Mouse (Mus musculus) midbrain, embryonic 12.5 days (tissue): ENCODE results near the gene Hipk2. TPM values are rescaled to one million over a fixed set of nuclear protein-coding genes. Genes with fewer than 3 reads are reported as not detected.

Experiments
- ATAC-seq: fragments of 200-750 bp; cut with Nextera tagmentation; 2 replicates; pipeline ENCODE4 v1.8.0; 2017; ENCODE audit warnings: low read depth, moderate TSS enrichment, moderate library complexity; ENCODE audit not compliant: low FRiP score
- H3K27ac ChIP-seq: fragments of 300-500 bp; sonication (generic); replicated peaks from 2 replicates; pipeline ENCODE4 v1.5.1; 2016; ENCODE audit warnings: mild to moderate bottlenecking
- H3K27me3 ChIP-seq: fragments of 300-500 bp; sonication (generic); 2 replicates; pipeline ENCODE4 v1.6.1; 2016; ENCODE audit warnings: mild to moderate bottlenecking
- H3K36me3 ChIP-seq: fragments of 300-500 bp; sonication (generic); 2 replicates; pipeline ENCODE4 v1.6.1; 2016
- H3K4me1 ChIP-seq: fragments of 300-500 bp; sonication (generic); 2 replicates; pipeline ENCODE4 v1.6.1; 2016
- H3K4me2 ChIP-seq: fragments of 300-500 bp; sonication (generic); replicated peaks from 2 replicates; pipeline ENCODE4 v1.6.1; 2016; ENCODE audit warnings: mild to moderate bottlenecking, moderate library complexity
- H3K4me3 ChIP-seq: fragments of 300-500 bp; sonication (generic); 2 replicates; pipeline ENCODE4 v1.5.1; 2016; ENCODE audit warnings: mild to moderate bottlenecking
- H3K9ac ChIP-seq: fragments of 300-500 bp; sonication (generic); replicated peaks from 2 replicates; pipeline ENCODE4 v1.6.1; 2016; ENCODE audit warnings: mild to moderate bottlenecking, moderate library complexity
- H3K9me3 ChIP-seq: fragments of 300-500 bp; sonication (generic); 2 replicates; pipeline ENCODE4 v1.6.1; 2016; ENCODE audit warnings: mild to moderate bottlenecking
- WGBS: fragments of 180-500 bp; shearing (Covaris S2); methylation state at CpG from one replicate; pipeline ENCODE4 v1.1.7; 2016; 5-methylcytosine and 5-hydroxymethylcytosine counted together
- polyA plus RNA-seq: library from polyadenylated mRNA; unstranded; fragments of >200 nt; fragmentation: Nextera tagmentation; extraction: Ambion mirVana; gene quantifications from 2 replicates; pipeline ENCODE4 v1.2.1, GENCODE M21; 2016

The Hipk2 gene
- polyA plus RNA-seq, 1 experiment from 2014 or later = 36.7 TPM

DNA sequence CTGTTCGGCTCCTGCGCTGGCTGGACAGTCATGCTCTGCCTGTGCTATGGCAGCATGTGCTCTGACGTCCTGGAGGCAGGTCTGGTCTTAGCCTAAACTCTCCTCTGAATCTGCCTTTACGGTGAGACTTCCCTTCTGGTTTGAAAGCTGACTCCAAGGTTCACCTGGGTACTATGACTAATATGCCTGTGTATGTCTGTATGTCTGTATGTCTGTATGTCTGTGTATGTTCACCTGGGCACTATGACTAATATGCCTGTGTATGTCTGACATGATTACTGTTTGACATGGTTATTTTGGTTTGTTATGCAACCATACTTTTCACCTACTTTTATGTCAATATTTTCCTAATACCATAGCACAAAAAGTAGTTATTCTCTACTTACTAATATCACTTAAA lies 52.8 kb downstream of the Hipk2 start:
- ATAC-seq = no peak
- Histone ChIP-seq H3K36me3 (peaks cover 12% of the 10 kb centered on the region), H3K4me3 (no peak overlapping the region), H3K4me2 (no peak overlapping the region), H3K9me3 (no peaks in the 10 kb centered on the region), H3K9ac (no peak overlapping the region), H3K4me1 (0 out of 2 replicates have a peak, but pooled peaks cover 3% of the 10 kb centered on the region), H3K27me3 (no peaks in the 10 kb centered on the region), H3K27ac (no peak overlapping the region)
- WGBS = 97% methylated on average over 4 of the region's 4 CpGs

DNA sequence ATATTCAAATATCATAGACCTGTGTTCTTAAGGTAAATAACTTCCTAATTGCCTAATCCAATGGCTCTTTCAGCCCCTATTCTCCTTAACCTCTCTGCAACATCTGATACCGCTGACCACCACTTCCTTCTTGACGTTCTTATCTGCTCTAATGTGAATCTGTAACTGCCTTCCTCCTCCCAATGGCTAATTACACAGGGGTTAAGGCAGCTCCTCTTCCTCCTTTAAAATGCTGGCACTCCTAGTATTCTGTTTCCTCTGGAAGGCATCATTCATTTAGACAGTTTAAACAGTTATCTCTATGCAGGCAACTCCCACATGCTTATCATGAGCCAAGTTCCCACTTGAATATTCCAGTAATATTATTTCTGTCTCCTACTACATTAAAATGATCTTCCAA lies 54.3 kb downstream of the Hipk2 start:
- H3K4me3 ChIP-seq = no peak overlapping the region

DNA sequence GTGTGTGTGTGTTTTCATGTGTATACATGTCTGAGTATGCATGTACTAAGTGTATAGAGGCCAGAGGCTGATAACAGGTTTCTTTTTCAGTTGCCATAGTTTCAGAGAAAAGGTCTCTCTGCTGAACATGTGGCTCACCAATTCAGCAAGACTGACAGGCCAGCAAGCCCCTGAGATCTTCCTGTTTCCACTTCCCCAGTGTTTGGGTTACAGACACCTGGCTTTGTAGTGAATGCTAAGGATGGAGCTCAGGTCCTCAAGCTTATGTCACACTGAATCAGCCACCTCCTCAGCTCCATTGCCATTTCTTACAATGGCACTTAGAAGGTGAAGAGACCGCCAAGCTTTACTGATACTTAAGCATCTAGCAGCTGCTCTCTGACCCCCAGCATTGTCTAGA lies 55.1 kb downstream of the Hipk2 start:
- Histone ChIP-seq H3K4me2 (no peak overlapping the region), H3K36me3 (peaks cover 19% of the 10 kb centered on the region), H3K4me3 (no peak overlapping the region), H3K27me3 (no peaks in the 10 kb centered on the region), H3K9me3 (no peaks in the 10 kb centered on the region), H3K9ac (no peak overlapping the region), H3K27ac (no peak overlapping the region), H3K4me1 (no peaks in the 10 kb centered on the region)
- no peak for ATAC-seq
- WGBS = 71% methylated on average over 1 of the region's 1 CpGs

More for the DNA sequence above, 54.3 kb downstream of the Hipk2 start:
- Histone ChIP-seq H3K9me3 (no peaks in the 10 kb centered on the region), H3K36me3 (peaks cover 19% of the 10 kb centered on the region), H3K9ac (no peak overlapping the region), H3K4me1 (no peaks in the 10 kb centered on the region), H3K27me3 (no peaks in the 10 kb centered on the region), H3K4me2 (no peak overlapping the region), H3K27ac (no peak overlapping the region)
- ATAC-seq = no peak
- WGBS = 78% methylated on average over 2 of the region's 2 CpGs

DNA sequence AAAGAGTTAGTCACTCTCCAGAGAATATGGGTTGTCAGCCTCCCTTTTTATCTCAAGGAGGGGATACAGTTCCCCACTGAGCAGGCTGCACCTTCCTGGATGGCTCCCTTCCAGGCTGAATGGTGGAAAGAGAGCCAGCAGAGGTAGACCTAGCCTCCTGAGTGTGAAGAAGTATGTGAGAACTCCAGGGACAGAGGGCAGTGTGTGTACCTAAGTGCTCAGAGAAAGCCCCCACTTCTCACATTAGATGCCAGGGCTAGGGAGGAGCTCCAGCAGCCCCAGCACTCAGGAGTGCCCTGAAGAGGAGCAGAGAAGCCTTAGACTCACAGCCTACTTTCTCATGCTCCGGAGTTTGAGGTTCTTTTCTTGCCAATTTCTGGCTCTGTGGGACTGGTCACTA lies 59.7 kb downstream of the Hipk2 start:
- WGBS = 95% methylated on average over 1 of the region's 1 CpGs
- no peak for ATAC-seq
- H3K4me1 ChIP-seq = no peaks in the 10 kb centered on the region
- no peak overlapping the region for H3K9ac ChIP-seq
- no peak overlapping the region for H3K4me2 ChIP-seq
- H3K9me3 ChIP-seq = no peaks in the 10 kb centered on the region
- H3K4me3 ChIP-seq = no peak overlapping the region
- peaks cover 32% of the 10 kb centered on the region for H3K36me3 ChIP-seq
- no peaks in the 10 kb centered on the region for H3K27me3 ChIP-seq
- no peak overlapping the region for H3K27ac ChIP-seq

DNA sequence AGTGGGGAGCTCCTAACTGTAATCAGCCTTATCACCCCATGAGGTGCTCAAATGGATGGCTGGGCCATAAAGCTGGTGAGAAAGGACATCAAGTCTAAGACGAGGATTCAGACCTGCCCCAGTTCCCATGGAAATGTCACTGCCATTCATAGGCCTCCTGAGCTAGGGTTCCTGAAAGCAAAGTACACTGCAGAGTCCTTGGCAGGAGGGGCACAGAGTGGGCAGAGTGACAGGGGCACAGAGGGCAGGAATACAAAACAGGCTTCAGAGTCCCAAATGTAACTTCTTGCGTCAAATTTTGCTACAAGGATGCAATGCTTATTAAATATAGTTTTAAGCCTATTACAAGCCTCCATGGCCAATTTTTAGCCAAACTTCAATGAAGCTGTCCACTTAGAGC lies 60.4 kb downstream of the Hipk2 start:
- Histone ChIP-seq H3K9me3 (no peaks in the 10 kb centered on the region), H3K36me3 (peaks cover 32% of the 10 kb centered on the region)

DNA sequence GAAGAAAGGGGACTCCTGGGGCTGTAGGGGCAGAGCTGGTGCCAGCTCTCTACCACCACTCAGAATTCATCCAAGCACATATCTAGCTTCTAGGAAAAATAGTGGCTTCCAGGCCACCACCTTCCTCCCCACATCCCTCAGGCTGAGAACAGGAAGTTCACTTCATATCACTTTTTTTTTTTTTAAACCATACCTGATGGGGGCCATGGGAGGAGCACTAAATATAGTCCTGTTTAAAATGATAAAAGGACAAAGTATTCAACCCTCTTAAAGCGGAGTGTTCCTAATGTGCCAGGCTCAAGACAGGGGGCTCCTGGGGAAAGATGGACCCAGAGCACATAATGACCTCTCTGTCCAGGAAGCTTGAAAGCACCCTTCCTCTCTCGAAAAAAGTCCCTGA lies 61.3 kb downstream of the Hipk2 start:
- Histone ChIP-seq H3K9me3 (no peaks in the 10 kb centered on the region), H3K4me2 (no peak overlapping the region), H3K27me3 (no peaks in the 10 kb centered on the region), H3K4me3 (no peak overlapping the region), H3K27ac (no peak overlapping the region), H3K4me1 (peaks cover 7% of the 10 kb centered on the region; the same call in 1 of the 2 replicates), H3K9ac (no peak overlapping the region), H3K36me3 (peaks cover 32% of the 10 kb centered on the region)
- WGBS = 92% methylated on average over 2 of the region's 2 CpGs
- no peak for ATAC-seq

More for the DNA sequence above, 60.4 kb downstream of the Hipk2 start:
- Histone ChIP-seq H3K4me1 (no peaks in the 10 kb centered on the region), H3K27ac (no peak overlapping the region), H3K4me3 (no peak overlapping the region), H3K9ac (no peak overlapping the region), H3K4me2 (no peak overlapping the region), H3K27me3 (no peaks in the 10 kb centered on the region)
- ATAC-seq = no peak
- 76% methylated on average over 2 of the region's 2 CpGs for WGBS

DNA sequence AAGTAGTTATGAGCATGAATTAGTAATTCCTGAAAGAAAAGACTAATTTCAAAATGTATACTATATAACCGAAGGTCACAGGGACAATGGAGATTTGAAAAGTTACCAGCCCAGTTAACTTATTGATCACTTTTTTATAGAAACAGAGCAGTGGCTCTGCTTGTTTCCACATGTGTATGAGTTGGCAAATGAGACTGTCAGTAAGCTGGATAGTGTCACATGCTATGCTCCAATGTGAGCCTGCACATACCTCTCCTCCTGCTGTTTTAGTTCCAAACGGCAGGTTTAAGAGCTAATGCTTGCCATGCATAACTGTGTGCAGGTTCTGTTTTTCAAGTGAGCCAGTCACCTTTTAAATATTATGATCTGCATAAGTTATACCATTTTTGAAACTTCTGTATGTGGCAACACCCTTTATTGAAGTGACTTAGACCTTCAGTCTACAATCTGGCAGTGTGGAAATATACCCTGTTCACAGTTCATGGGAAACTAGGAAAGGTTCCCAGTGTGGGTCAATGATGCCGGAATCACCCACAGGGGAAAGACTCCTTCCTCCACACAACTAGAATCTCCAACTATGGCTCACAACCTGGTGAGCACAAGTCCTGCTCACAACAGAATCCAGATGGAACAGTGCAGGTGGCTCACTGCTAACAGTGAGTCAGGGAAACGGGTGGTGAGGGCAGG lies 64.4 kb downstream of the Hipk2 start:
- Histone ChIP-seq H3K4me2 (no peak overlapping the region), H3K27me3 (no peaks in the 10 kb centered on the region), H3K27ac (no peak overlapping the region), H3K9ac (no peak overlapping the region), H3K36me3 (peaks cover 14% of the 10 kb centered on the region), H3K4me3 (no peak overlapping the region), H3K4me1 (peaks cover 14% of the 10 kb centered on the region; the same call in 1 of the 2 replicates), H3K9me3 (no peaks in the 10 kb centered on the region)
- ATAC-seq = no peak
- 89% methylated on average over 4 of the region's 4 CpGs for WGBS

DNA sequence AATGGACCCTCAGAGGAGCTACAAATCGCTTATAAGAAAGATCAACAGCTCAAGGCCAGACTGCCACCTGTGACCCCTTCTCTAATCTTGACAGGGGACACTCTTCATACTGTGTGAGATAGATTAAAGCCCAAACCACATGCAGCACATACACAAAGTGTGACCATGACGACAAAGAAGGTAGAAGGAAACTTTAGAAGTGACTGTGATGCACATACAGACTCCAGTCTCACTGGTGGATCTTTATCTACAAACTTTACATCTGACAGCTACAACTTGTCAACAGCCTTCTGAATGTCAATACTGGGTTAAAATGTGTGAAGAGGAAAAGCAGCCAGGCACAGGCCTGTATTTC lies 65.9 kb downstream of the Hipk2 start:
- no peak for ATAC-seq
- Histone ChIP-seq H3K9ac (no peak overlapping the region), H3K36me3 (peaks cover 18% of the 10 kb centered on the region), H3K27me3 (no peaks in the 10 kb centered on the region), H3K4me1 (peaks cover 14% of the 10 kb centered on the region; the same call in 1 of the 2 replicates), H3K4me2 (no peak overlapping the region), H3K4me3 (no peak overlapping the region), H3K9me3 (no peaks in the 10 kb centered on the region), H3K27ac (no peak overlapping the region)
- whole genome bisulfite sequencing = 54% methylated on average over 2 of the region's 2 CpGs

DNA sequence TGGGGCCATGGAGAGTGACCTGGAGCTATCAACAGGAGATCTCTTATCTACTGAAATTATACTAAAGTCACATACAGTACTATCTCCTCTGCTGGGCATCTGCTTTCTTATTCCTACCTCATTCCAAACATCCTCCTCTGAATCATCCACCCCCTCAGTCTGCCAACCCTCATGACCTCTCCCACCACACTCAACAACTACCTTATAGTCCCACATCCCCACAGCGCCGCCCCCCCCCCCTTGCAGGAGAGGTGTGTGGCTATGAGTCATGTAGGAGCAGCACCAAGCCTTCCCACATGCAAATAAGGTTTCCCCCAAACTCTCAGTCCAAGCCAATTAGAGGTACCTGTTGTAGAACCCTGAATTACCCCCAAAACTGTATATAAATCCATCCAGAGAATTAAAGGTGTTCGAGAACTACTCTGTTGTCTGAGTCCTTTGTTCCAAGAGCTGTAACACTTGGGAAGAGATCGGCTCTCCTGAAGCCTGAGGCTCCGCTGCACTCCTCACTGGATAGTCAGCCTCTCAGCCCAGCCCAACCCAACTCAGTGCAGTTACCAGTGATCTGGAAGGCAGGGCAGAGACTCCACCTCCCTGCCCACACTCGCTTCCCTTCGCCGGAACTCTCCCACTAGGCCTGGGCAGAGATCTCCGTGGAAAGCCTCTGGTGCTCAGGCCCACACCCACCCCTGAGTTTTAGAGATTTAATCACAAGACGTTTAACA lies 66.4 kb downstream of the Hipk2 start:
- Histone ChIP-seq H3K36me3 (peaks cover 17% of the 10 kb centered on the region), H3K4me2 (no peak overlapping the region), H3K9ac (no peak overlapping the region), H3K9me3 (no peaks in the 10 kb centered on the region), H3K27ac (no peak overlapping the region), H3K27me3 (no peaks in the 10 kb centered on the region), H3K4me1 (peaks cover 14% of the 10 kb centered on the region; the same call in 1 of the 2 replicates), H3K4me3 (no peak overlapping the region)
- 77% methylated on average over 10 of the region's 10 CpGs for WGBS
- no peak for ATAC-seq

DNA sequence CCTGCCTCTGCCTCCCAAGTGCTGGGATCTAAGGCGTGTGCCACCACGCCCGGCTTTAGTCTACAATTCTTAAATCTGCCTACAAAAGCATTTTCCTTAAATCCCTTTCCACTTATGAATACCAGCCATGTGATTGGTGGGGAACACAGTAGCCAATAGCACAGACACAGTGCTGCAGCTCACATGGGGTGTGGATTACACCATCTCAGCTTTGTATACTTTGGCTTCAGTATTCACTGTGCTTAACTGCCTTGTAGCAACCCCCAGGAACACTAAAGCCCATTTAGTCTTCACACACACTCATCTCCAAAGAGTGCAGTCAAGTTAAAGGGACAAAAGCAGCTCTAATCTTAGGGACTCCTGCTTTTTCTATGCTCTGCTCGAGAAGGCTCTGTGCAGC lies 67.6 kb downstream of the Hipk2 start:
- H3K36me3 ChIP-seq = peaks cover 19% of the 10 kb centered on the region
- H3K27ac ChIP-seq = no peak overlapping the region
- H3K4me3 ChIP-seq = no peak overlapping the region
- no peaks in the 10 kb centered on the region for H3K9me3 ChIP-seq
- H3K4me1 ChIP-seq = peaks cover 19% of the 10 kb centered on the region; the same call in 1 of the 2 replicates
- no peak for ATAC-seq
- no peak overlapping the region for H3K4me2 ChIP-seq
- H3K9ac ChIP-seq = no peak overlapping the region
- no peaks in the 10 kb centered on the region for H3K27me3 ChIP-seq
- WGBS = 81% methylated on average over 4 of the region's 4 CpGs

DNA sequence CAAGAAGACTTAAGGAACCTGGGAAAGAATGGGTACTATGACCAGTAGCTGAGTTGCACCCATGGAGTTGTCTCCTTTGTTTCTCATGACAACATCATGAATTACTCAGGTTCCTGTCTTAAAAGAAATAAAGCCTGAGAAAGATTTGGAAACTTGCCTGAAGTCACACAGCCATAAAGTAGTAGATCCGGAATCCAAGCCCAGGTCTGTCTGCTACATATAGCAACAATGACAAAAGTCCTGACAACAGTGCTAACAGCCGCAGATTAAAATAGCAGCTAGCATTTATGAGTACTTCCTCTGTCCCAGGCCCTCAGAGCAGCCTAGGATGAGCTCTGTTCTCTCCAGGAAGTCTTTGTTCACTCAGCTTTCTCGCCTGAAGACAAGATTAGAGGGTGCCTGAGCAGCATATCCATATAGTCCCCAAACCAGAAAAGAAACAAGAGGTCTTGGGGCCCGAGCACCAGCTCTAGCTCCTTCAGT lies 69.0 kb downstream of the Hipk2 start:
- no peak for ATAC-seq
- H3K9ac ChIP-seq = no peak overlapping the region
- H3K4me2 ChIP-seq = no peak overlapping the region
- H3K4me3 ChIP-seq = no peak overlapping the region
- peaks cover 19% of the 10 kb centered on the region for H3K36me3 ChIP-seq
- H3K4me1 ChIP-seq = peaks cover 28% of the 10 kb centered on the region; the same call in 1 of the 2 replicates
- H3K9me3 ChIP-seq = no peaks in the 10 kb centered on the region
- H3K27me3 ChIP-seq = no peaks in the 10 kb centered on the region
- H3K27ac ChIP-seq = no peak overlapping the region
- 88% methylated on average over 4 of the region's 4 CpGs for WGBS

DNA sequence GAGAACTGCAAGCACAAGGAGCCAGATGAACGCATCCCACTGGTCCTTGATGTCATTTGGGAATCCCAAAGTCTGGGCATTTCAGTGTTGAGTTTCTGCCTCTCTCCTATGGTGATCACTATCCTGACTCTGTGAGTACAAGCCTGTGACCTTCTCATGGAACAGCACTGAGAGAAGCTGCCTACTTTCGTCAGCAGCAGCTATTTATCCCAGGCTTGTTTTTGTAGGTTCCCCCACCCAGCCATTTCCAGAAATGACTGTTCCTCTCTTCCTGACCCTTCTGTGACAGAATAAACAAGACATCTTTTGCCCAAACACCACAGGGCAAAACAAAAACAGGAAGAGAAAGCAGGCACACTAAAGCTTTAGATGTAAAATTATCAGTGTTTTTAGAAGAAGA lies 70.4 kb downstream of the Hipk2 start:
- Histone ChIP-seq H3K27ac (no peak overlapping the region), H3K4me1 (peaks cover 31% of the 10 kb centered on the region; the same call in 1 of the 2 replicates), H3K36me3 (peaks cover 19% of the 10 kb centered on the region), H3K9me3 (no peaks in the 10 kb centered on the region), H3K4me2 (no peak overlapping the region), H3K4me3 (no peak overlapping the region), H3K27me3 (no peaks in the 10 kb centered on the region), H3K9ac (no peak overlapping the region)
- WGBS = 78% methylated on average over 2 of the region's 2 CpGs
- no peak for ATAC-seq
